Mouse (Mus musculus) stomach, embryonic 16.5 days (tissue): ENCODE measurements at regions not wholly inside any gene's neighbourhood (a gene's known extent, or its start where the extent isn't known, plus 50 kb on each side); places are given as distances from the start of the nearest gene placed in this dataset.
A peak's percentile ranks its signal among the peaks of the same experiment; 100 is the strongest.

Experiments used
- ATAC-seq: fragments of 200-750 bp; cut with Nextera tagmentation; 2 replicates; pipeline ENCODE4 v1.8.0; 2017; ENCODE audit warnings: moderate number of reproducible peaks, moderate TSS enrichment; ENCODE audit not compliant: insufficient read depth, low FRiP score
- H3K27ac ChIP-seq: fragments of 300-500 bp; sonication (generic); 2 replicates; pipeline ENCODE4 v1.5.1; 2014; ENCODE audit warnings: low read length
- H3K27me3 ChIP-seq: fragments of 300-500 bp; sonication (generic); 2 replicates; pipeline ENCODE4 v1.6.1; 2014; ENCODE audit warnings: low read length, control low read depth, mixed read lengths; ENCODE audit not compliant: control insufficient read depth, insufficient read depth
- H3K36me3 ChIP-seq: fragments of 300-500 bp; sonication (generic); 2 replicates; pipeline ENCODE4 v1.6.1; 2014; ENCODE audit warnings: low read length; ENCODE audit not compliant: control insufficient read depth, insufficient read depth
- H3K4me1 ChIP-seq: fragments of 300-500 bp; sonication (generic); 2 replicates; pipeline ENCODE4 v1.6.1; 2014; ENCODE audit warnings: low read length, control low read depth, mixed read lengths; ENCODE audit not compliant: control insufficient read depth, insufficient read depth
- H3K4me2 ChIP-seq: fragments of 300-500 bp; sonication (generic); 2 replicates; pipeline ENCODE4 v1.6.1; 2014; ENCODE audit warnings: low read depth, low read length, mixed read lengths
- H3K4me3 ChIP-seq: fragments of 300-500 bp; sonication (generic); replicated peaks from 2 replicates; pipeline ENCODE4 v1.5.1; 2014; ENCODE audit warnings: mild to moderate bottlenecking, low read length
- H3K9ac ChIP-seq: fragments of 300-500 bp; sonication (generic); 2 replicates; pipeline ENCODE4 v1.6.1; 2014; ENCODE audit warnings: low read length
- H3K9me3 ChIP-seq: fragments of 300-500 bp; sonication (generic); replicated peaks from 2 replicates; pipeline ENCODE4 v1.6.1; 2016; ENCODE audit warnings: low read length, control low read depth; ENCODE audit not compliant: control insufficient read depth
- WGBS: fragments of 180-500 bp; shearing (Covaris S2); extraction: QIAGEN DNeasy Blood & Tissue Kit; methylation state at CpG from one replicate; pipeline ENCODE4 v1.1.7; 2014; 5-methylcytosine and 5-hydroxymethylcytosine counted together

DNA sequence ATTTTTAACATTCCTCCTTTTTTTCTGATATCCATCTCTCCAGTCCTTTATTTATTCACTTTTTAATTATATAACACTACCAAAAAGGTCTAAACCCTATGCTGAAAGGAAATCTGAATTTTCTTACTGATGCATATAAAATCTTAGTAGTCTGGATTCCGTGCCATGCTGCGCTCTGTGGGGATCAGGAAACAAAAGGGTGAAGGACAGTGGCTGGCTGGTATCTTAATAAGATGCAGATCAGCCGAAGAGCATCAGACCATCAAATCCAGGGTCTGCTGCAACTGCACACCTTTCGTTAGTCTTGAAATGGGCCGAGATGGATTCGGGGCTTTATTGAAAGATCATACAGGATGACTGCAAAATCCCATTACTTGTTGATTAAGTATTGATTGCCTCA lies 740.7 kb downstream of the 5730522E02Rik start:
- Histone ChIP-seq H3K4me3 (no peak overlapping the region), H3K9ac (no peak overlapping the region), H3K4me1 (no peaks in the 10 kb centered on the region), H3K36me3 (no peaks in the 10 kb centered on the region), H3K27me3 (no peaks in the 10 kb centered on the region), H3K9me3 (no peaks in the 10 kb centered on the region), H3K27ac (no peak overlapping the region), H3K4me2 (no peak overlapping the region)
- 90% methylated on average over 6 of the region's 6 CpGs for WGBS
- no peak for ATAC-seq

DNA sequence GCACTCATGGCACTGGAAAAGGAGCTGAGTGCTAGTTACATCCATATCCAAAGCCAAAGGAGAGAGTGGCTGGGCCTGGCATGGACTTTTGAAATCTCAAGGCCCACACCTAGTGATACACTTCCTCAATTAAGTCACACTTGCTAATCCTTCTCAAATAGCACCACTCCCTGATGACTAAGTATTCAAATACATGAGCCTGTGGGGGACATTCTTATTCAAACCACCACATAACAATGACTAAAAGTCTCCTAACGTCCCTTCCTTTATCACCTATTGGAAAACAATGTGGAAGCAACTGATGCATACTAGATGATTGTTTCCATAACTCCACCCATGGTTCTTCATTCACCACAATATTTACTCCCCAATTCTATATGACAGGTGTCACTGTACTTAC lies 773.4 kb downstream of the 5730522E02Rik start:
- no peak for ATAC-seq
- no peak overlapping the region for H3K27ac ChIP-seq
- H3K4me1 ChIP-seq = no peaks in the 10 kb centered on the region
- no peaks in the 10 kb centered on the region for H3K27me3 ChIP-seq
- H3K4me3 ChIP-seq = no peak overlapping the region
- H3K36me3 ChIP-seq = no peaks in the 10 kb centered on the region
- H3K9me3 ChIP-seq = no peaks in the 10 kb centered on the region
- WGBS = 68% methylated on average over 1 of the region's 1 CpGs
- no peak overlapping the region for H3K4me2 ChIP-seq
- no peak overlapping the region for H3K9ac ChIP-seq

DNA sequence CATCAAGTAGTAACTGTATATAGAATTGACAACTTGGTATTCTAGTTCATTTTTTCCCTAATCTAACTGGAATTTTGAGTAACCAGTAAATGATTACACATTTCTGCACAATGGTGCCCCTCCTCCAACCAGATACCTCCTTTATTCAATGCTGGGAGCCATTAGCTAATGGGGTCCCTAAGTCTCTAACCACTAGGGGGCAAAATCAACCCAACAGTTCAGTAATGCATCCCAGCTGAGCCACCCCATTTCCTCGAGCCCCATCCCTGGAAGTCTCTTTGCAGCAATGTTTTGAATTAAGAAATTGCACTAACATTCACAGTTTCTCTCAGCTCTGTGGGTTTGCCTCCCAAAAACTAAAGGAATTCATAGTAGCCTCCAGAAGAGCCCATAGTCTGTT lies 774.9 kb downstream of the 5730522E02Rik start:
- Histone ChIP-seq H3K9me3 (no peaks in the 10 kb centered on the region), H3K4me3 (no peak overlapping the region), H3K9ac (no peak overlapping the region), H3K27ac (no peak overlapping the region), H3K4me2 (no peak overlapping the region), H3K27me3 (no peaks in the 10 kb centered on the region), H3K4me1 (no peaks in the 10 kb centered on the region), H3K36me3 (no peaks in the 10 kb centered on the region)
- ATAC-seq = no peak
- WGBS = 45% methylated on average over 1 of the region's 1 CpGs

- ATAC-seq = no peak
- Histone ChIP-seq H3K9ac (no peak overlapping the region), H3K4me3 (no peak overlapping the region), H3K27me3 (no peaks in the 10 kb centered on the region), H3K36me3 (no peaks in the 10 kb centered on the region), H3K4me1 (no peaks in the 10 kb centered on the region), H3K9me3 (no peaks in the 10 kb centered on the region), H3K27ac (no peak overlapping the region), H3K4me2 (no peak overlapping the region)
- WGBS = 78% methylated on average over 4 of the region's 4 CpGs
Measured at GRCm38 (mm10) chr11:25423186-25423585, 787.4 kb downstream of the 5730522E02Rik start.

DNA sequence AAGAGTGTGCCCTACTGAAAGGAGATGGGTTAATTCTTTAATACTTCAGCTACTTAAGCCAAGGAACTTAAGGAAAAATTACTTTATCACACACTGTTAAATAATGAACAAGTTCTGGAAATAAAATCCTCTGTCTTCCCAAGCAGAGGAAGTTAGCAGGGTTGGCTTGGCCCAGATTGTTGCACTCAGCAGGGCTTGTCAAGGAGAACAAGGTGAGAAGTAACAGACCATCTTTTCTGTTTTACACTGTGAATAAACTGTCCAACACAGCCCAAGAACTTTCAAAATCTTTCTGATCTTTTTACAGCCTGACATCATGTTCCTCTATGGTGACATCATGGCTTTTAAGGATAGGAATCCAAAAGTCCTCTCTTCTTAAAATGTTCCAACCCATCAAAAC lies 789.1 kb downstream of the 5730522E02Rik start:
- Histone ChIP-seq H3K4me3 (no peak overlapping the region), H3K4me1 (no peaks in the 10 kb centered on the region), H3K9ac (no peak overlapping the region), H3K27me3 (no peaks in the 10 kb centered on the region), H3K27ac (no peak overlapping the region), H3K4me2 (no peak overlapping the region), H3K9me3 (no peaks in the 10 kb centered on the region), H3K36me3 (no peaks in the 10 kb centered on the region)
- 0 out of 2 replicates have a peak, but pooled peaks have one; percentile 56 for ATAC-seq

- Histone ChIP-seq H3K27me3 (no peaks in the 10 kb centered on the region), H3K9ac (no peak overlapping the region), H3K27ac (no peak overlapping the region), H3K4me2 (no peak overlapping the region), H3K4me1 (no peaks in the 10 kb centered on the region), H3K4me3 (no peak overlapping the region), H3K9me3 (no peaks in the 10 kb centered on the region), H3K36me3 (no peaks in the 10 kb centered on the region)
- WGBS = 81% methylated on average over 4 of the region's 4 CpGs
- ATAC-seq = no peak
Measured at GRCm38 (mm10) chr11:25410403-25411090, 800.0 kb downstream of the 5730522E02Rik start.

DNA sequence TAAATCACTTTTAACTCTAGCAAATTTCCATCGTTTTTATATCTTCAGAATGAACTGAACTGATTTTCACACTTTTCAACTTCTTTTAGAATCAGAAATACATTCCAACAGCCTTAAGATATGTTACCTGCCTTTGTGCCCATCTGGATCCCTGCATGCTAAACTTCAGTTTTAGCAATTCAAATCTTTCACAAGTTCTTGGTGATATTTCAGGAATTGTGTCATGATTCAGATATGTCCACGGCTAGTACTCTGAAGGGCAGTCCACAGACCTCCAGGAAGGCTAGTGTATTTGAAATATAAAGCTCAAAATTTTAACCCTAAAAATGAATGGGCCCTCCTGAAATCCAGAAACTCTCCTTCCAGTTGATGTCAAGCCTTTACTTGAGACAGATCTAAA lies 818.9 kb downstream of the 5730522E02Rik start:
- Histone ChIP-seq H3K27ac (no peak overlapping the region), H3K36me3 (no peaks in the 10 kb centered on the region), H3K4me3 (no peak overlapping the region), H3K9ac (no peak overlapping the region), H3K9me3 (no peaks in the 10 kb centered on the region), H3K27me3 (no peaks in the 10 kb centered on the region), H3K4me1 (no peaks in the 10 kb centered on the region), H3K4me2 (no peak overlapping the region)
- ATAC-seq = no peak
- 59% methylated on average over 2 of the region's 2 CpGs for WGBS

DNA sequence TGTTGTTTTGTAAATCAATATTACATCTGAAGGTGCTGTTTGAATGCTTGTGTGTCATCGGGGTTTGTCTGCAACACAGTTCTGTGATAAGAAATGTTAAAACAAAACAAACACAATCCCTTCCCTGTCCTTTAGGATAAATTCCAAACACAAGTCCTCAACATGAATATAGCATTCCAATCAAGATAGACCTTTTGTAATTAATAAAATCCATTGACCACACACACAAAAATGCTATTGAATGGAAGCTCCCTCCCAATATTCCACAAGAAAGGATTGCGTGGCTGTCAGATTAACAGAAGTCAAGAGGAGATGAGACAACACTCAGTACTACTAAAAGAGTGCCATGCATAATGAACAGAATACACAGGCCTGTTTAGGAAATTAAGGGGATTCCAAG lies 843.5 kb downstream of the 5730522E02Rik start:
- Histone ChIP-seq H3K27ac (no peak overlapping the region), H3K27me3 (no peaks in the 10 kb centered on the region), H3K9ac (no peak overlapping the region), H3K36me3 (no peaks in the 10 kb centered on the region), H3K9me3 (no peaks in the 10 kb centered on the region), H3K4me2 (no peak overlapping the region), H3K4me1 (no peaks in the 10 kb centered on the region), H3K4me3 (no peak overlapping the region)
- no peak for ATAC-seq
- WGBS = 73% methylated on average over 2 of the region's 2 CpGs

GRCm38 (mm10) chr11:25365433-25365832 lies 845.1 kb downstream of the 5730522E02Rik start:
- Histone ChIP-seq H3K4me3 (no peak overlapping the region), H3K4me1 (no peaks in the 10 kb centered on the region), H3K9me3 (no peaks in the 10 kb centered on the region), H3K4me2 (no peak overlapping the region), H3K36me3 (no peaks in the 10 kb centered on the region), H3K27ac (no peak overlapping the region), H3K9ac (no peak overlapping the region), H3K27me3 (no peaks in the 10 kb centered on the region)
- WGBS = 55% methylated on average over 6 of the region's 6 CpGs
- no peak for ATAC-seq
